Mouse (Mus musculus) brown adipose tissue, adult 24 weeks (tissue): Measurements from ENCODE around the gene Mcm3. TPM values are rescaled to one million over a fixed set of nuclear protein-coding genes. Genes with fewer than 3 reads are reported as not detected.
"Not testable (repeated sequence)": the region's sequence is repeated elsewhere in the genome, so short reads cannot be mapped to it uniquely, and the experiment has no call there.

Experiments
- H3K27ac ChIP-seq: fragments of 200-500 bp; replicated peaks from 2 replicates; pipeline ENCODE4 v1.5.1; 2012; ENCODE audit warnings: low read depth, mild to moderate bottlenecking, low read length
- H3K4me1 ChIP-seq: fragments of 200-500 bp; 2 replicates; pipeline ENCODE4 v1.6.1; 2012; ENCODE audit warnings: low read length, mixed read lengths; ENCODE audit not compliant: control insufficient read depth, insufficient read depth, insufficient read length
- H3K4me3 ChIP-seq: fragments of 200-500 bp; 2 replicates; pipeline ENCODE4 v1.5.1; 2012; ENCODE audit warnings: low read depth, mild to moderate bottlenecking, low read length, moderate library complexity; ENCODE audit not compliant: insufficient read depth
- polyA plus RNA-seq: library from polyadenylated mRNA; stranded (reverse); fragments of >200 nt; gene quantifications from 2 replicates; pipeline ENCODE4 v1.2.4, GENCODE M21; 2012; ENCODE audit not compliant: missing spikeins, insufficient read depth, insufficient read length

Gene Mcm3
- polyA plus RNA-seq, 1 experiment = 1.6 TPM

GRCm38 (mm10) chr1:20823906-20824305 is 3.8 kb upstream of the Mcm3 start:
- H3K27ac ChIP-seq = no peak overlapping the region
- H3K4me3 ChIP-seq = no peak overlapping the region

GRCm38 (mm10) chr1:20823471-20823870 is 3.4 kb upstream of the Mcm3 start:
- Histone ChIP-seq H3K4me1 (no peaks in the 10 kb centered on the region), H3K27ac (no peak overlapping the region), H3K4me3 (no peak overlapping the region)

More at GRCm38 (mm10) chr1:20823906-20824305, 3.8 kb upstream of the Mcm3 start:
- no peaks in the 10 kb centered on the region for H3K4me1 ChIP-seq

GRCm38 (mm10) chr1:20820959-20821358 is 847 bp upstream of the Mcm3 start:
- no peak overlapping the region for H3K4me3 ChIP-seq
- H3K4me1 ChIP-seq = 0 out of 2 replicates have a peak, but pooled peaks cover 4% of the 10 kb centered on the region
- no peak overlapping the region for H3K27ac ChIP-seq

- Histone ChIP-seq H3K4me1 (0 out of 2 replicates have a peak, but pooled peaks cover 4% of the 10 kb centered on the region), H3K27ac (no peak overlapping the region), H3K4me3 (no peak overlapping the region)
These were observed 2.5 kb downstream of the Mcm3 start for GRCm38 (mm10) chr1:20817596-20817995.

- H3K4me1 ChIP-seq = 0 out of 2 replicates have a peak, but pooled peaks cover 4% of the 10 kb centered on the region
- no peak overlapping the region for H3K4me3 ChIP-seq
- H3K27ac ChIP-seq = no peak overlapping the region
These were observed 2.9 kb downstream of the Mcm3 start for GRCm38 (mm10) chr1:20817172-20817571.

- Histone ChIP-seq H3K4me1 (0 out of 2 replicates have a peak, but pooled peaks cover 4% of the 10 kb centered on the region), H3K27ac (no peak overlapping the region), H3K4me3 (no peak overlapping the region)
These were observed 5.6 kb downstream of the Mcm3 start for GRCm38 (mm10) chr1:20814521-20814920.

GRCm38 (mm10) chr1:20804526-20804925 is 15.6 kb downstream of the Mcm3 start:
- H3K27ac ChIP-seq = no peak overlapping the region
- H3K4me1 ChIP-seq = no peaks in the 10 kb centered on the region
- H3K4me3 ChIP-seq = no peak overlapping the region

GRCm38 (mm10) chr1:20801682-20802390 is 18.3 kb downstream of the Mcm3 start:
- Histone ChIP-seq H3K4me1 (no peaks in the 10 kb centered on the region), H3K4me3 (no peak overlapping the region), H3K27ac (no peak overlapping the region)

- H3K4me1 ChIP-seq = no peaks in the 10 kb centered on the region
- no peak overlapping the region for H3K4me3 ChIP-seq
- H3K27ac ChIP-seq = no peak overlapping the region
These were observed 18.8 kb downstream of the Mcm3 start for GRCm38 (mm10) chr1:20801275-20801674.

GRCm38 (mm10) chr1:20795178-20795577 is 24.9 kb downstream of the Mcm3 start:
- H3K4me1 ChIP-seq = no peaks in the 10 kb centered on the region
- no peak overlapping the region for H3K4me3 ChIP-seq
- no peak overlapping the region for H3K27ac ChIP-seq

GRCm38 (mm10) chr1:20794760-20795159 is 25.4 kb downstream of the Mcm3 start:
- Histone ChIP-seq H3K4me3 (no peak overlapping the region), H3K4me1 (no peaks in the 10 kb centered on the region), H3K27ac (no peak overlapping the region)

- Histone ChIP-seq H3K4me3 (no peak overlapping the region), H3K4me1 (no peaks in the 10 kb centered on the region), H3K27ac (no peak overlapping the region)
These were observed 28.7 kb downstream of the Mcm3 start for GRCm38 (mm10) chr1:20791414-20791813.

- H3K4me3 ChIP-seq, H3K4me1 ChIP-seq, H3K27ac ChIP-seq: not testable (repeated sequence)
These were observed 29.6 kb downstream of the Mcm3 start, which contains the start of gene Il17f for GRCm38 (mm10) chr1:20790517-20790916. Il17f (minus strand) TSS chr1:20790617.

GRCm38 (mm10) chr1:20788419-20788818 is 31.7 kb downstream of the Mcm3 start:
- H3K4me3 ChIP-seq = no peak overlapping the region
- no peaks in the 10 kb centered on the region for H3K4me1 ChIP-seq
- H3K27ac ChIP-seq = no peak overlapping the region

GRCm38 (mm10) chr1:20787046-20787445 is 33.1 kb downstream of the Mcm3 start:
- Histone ChIP-seq H3K27ac (no peak overlapping the region), H3K4me1 (no peaks in the 10 kb centered on the region), H3K4me3 (no peak overlapping the region)

GRCm38 (mm10) chr1:20778366-20778765 is 41.7 kb downstream of the Mcm3 start:
- no peak overlapping the region for H3K4me3 ChIP-seq
- no peak overlapping the region for H3K27ac ChIP-seq
- no peaks in the 10 kb centered on the region for H3K4me1 ChIP-seq
